Mouse (Mus musculus) lung, postnatal 0 days (tissue): ENCODE data around the gene Cpne4.

Experiments used
- CTCF ChIP-seq: IDR thresholded peaks from 2 replicates; pipeline ENCODE4 v1.5.1; 2016; ENCODE audit warnings: antibody characterized with exemption, mild to moderate bottlenecking
- EP300 ChIP-seq: IDR thresholded peaks from 2 replicates; pipeline ENCODE4 v1.6.1; 2016; ENCODE audit warnings: antibody characterized with exemption, mild to moderate bottlenecking, control low read depth

DNA sequence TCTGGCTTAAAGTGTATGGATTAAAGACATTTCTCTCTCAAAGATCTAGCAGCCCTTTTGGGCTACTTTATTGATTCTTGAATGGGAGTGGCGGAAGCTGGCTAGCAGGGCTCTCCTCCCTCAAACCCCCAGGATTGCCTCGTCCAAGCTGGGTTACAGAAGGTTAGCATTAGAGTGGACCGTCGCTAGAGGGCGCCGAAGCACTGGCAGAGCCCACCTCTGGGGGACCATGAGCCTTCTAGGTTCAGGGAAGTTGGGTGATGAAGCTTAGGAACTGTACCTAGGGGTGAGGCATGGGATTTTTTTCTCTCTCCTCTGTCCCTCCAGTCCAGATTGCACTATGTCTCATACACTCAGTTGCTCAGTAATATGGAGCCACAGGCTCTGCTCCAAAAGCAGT, 27.4 kb downstream of the Cpne4 start:
- TF ChIP-seq CTCF, result peak; percentile 85
- no peak for TF ChIP-seq EP300
